Mouse (Mus musculus): ENCODE results near the gene Rrn3.

GRCm38 (mm10) chr16:13750626-13751025 lies 29.9 kb upstream of the Rrn3 start:
- no peak for TF ChIP-seq MXI1 (IDR thresholded peaks at IDR 0.05; ENCODE audit: low read depth, low read length)
- no peak for TF ChIP-seq TBP (IDR thresholded peaks at IDR 0.05; ENCODE audit: low read depth, low read length)
- TF ChIP-seq CTCF (IDR thresholded peaks at IDR 0.05 in 2 of 3, conservative IDR thresholded peaks at IDR 0.05 in 1 of 3; ENCODE audit: control insufficient read depth in 1 of 3, insufficient read depth in 1 of 3, low read depth in 2 of 3, low read length in 3 of 3, poor library complexity in 1 of 3, severe bottlenecking in 1 of 3), result no peak
- TF ChIP-seq POLR2A (IDR thresholded peaks at IDR 0.05; ENCODE audit: control insufficient read depth in 1 of 2, insufficient read depth in 1 of 2, low read depth in 1 of 2, low read length in 2 of 2, poor library complexity in 1 of 2), result no peak
